Mouse (Mus musculus): ENCODE results near the gene Med9.

Gene Med9

GRCm38 (mm10) chr11:59948401-59948767 lies 378 bp downstream of the Med9 start:
- DNase-seq (ENCODE audit: low spot score) = peak; percentile 66

- DNase-seq (ENCODE audit: low spot score) = no peak
Observed at GRCm38 (mm10) chr11:59952892-59953291, 4.9 kb downstream of the Med9 start.

GRCm38 (mm10) chr11:59956749-59957148 lies 8.7 kb downstream of the Med9 start:
- no peak for DNase-seq (ENCODE audit: low spot score)

GRCm38 (mm10) chr11:59959453-59959852 lies 11.4 kb downstream of the Med9 start:
- no peak for DNase-seq (ENCODE audit: low spot score)

GRCm38 (mm10) chr11:59960476-59961337 lies 12.7 kb downstream of the Med9 start:
- DNase-seq (ENCODE audit: low spot score) = peak; percentile 85

- DNase-seq (ENCODE audit: low spot score) = no peak
Observed at GRCm38 (mm10) chr11:59961338-59961875, 13.4 kb downstream of the Med9 start.

- no peak for DNase-seq (ENCODE audit: low spot score)
Observed at GRCm38 (mm10) chr11:59962590-59962989, 14.6 kb downstream of the Med9 start.

- no peak for DNase-seq (ENCODE audit: low spot score)
Observed at GRCm38 (mm10) chr11:59963364-59964162, 15.6 kb downstream of the Med9 start.

GRCm38 (mm10) chr11:59964163-59964758 lies 16.3 kb downstream of the Med9 start:
- no peak for DNase-seq (ENCODE audit: low spot score)

- DNase-seq (ENCODE audit: low spot score) = no peak
Observed at GRCm38 (mm10) chr11:59964818-59965217, 16.8 kb downstream of the Med9 start, which contains the start of gene Rasd1. Rasd1 (minus strand) TSS chr11:59964944.

GRCm38 (mm10) chr11:59965227-59966101 lies 17.5 kb downstream of the Med9 start:
- DNase-seq (ENCODE audit: low spot score) = peak; percentile 59

GRCm38 (mm10) chr11:59966102-59966483 lies 18.1 kb downstream of the Med9 start:
- DNase-seq (ENCODE audit: low spot score) = no peak

- no peak for DNase-seq (ENCODE audit: low spot score)
Observed at GRCm38 (mm10) chr11:59967765-59968164, 19.8 kb downstream of the Med9 start.

GRCm38 (mm10) chr11:59970780-59971179 lies 22.8 kb downstream of the Med9 start:
- no peak for DNase-seq (ENCODE audit: low spot score)

GRCm38 (mm10) chr11:59971691-59972090 lies 23.7 kb downstream of the Med9 start:
- no peak for DNase-seq (ENCODE audit: low spot score)

GRCm38 (mm10) chr11:59973389-59973788 lies 25.4 kb downstream of the Med9 start:
- DNase-seq (ENCODE audit: low spot score) = no peak

- DNase-seq (ENCODE audit: low spot score) = no peak
Observed at GRCm38 (mm10) chr11:59975241-59975640, 27.2 kb downstream of the Med9 start.

GRCm38 (mm10) chr11:59977831-59978230 lies 29.8 kb downstream of the Med9 start:
- no peak for DNase-seq (ENCODE audit: low spot score)

- no peak for DNase-seq (ENCODE audit: low spot score)
Observed at GRCm38 (mm10) chr11:59989406-59989805, 41.4 kb downstream of the Med9 start.

GRCm38 (mm10) chr11:59991365-59991764 lies 43.4 kb downstream of the Med9 start:
- DNase-seq (ENCODE audit: low spot score) = no peak

- no peak for DNase-seq (ENCODE audit: low spot score)
Observed at GRCm38 (mm10) chr11:59994318-59994717, 46.3 kb downstream of the Med9 start.
